Mouse (Mus musculus) embryonic facial prominence, embryonic 10.5 days (tissue): ENCODE results near the gene Epha10. TPM values are rescaled to one million over a fixed set of nuclear protein-coding genes. Genes with fewer than 3 reads are reported as not detected.

ENCODE experiments used
- DNase-seq: peaks from one replicate; pipeline ENCODE4 v3.0.0-alpha.2; 2017; ENCODE audit warnings: low spot score
- H3K27ac ChIP-seq: fragments of 300-500 bp; sonication (generic); replicated peaks from 2 replicates; pipeline ENCODE4 v1.5.1; 2016; ENCODE audit warnings: mild to moderate bottlenecking
- H3K27me3 ChIP-seq: fragments of 300-500 bp; sonication (generic); replicated peaks from 2 replicates; pipeline ENCODE4 v1.6.1; 2016; ENCODE audit warnings: low read depth, mild to moderate bottlenecking; ENCODE audit not compliant: poor library complexity, severe bottlenecking
- H3K36me3 ChIP-seq: fragments of 300-500 bp; sonication (generic); replicated peaks from 2 replicates; pipeline ENCODE4 v1.6.1; 2016; ENCODE audit warnings: mild to moderate bottlenecking, moderate library complexity
- H3K4me1 ChIP-seq: fragments of 300-500 bp; sonication (generic); 2 replicates; pipeline ENCODE4 v1.6.1; 2016
- H3K4me3 ChIP-seq: fragments of 300-500 bp; sonication (generic); 2 replicates; pipeline ENCODE4 v1.5.1; 2016; ENCODE audit warnings: mild to moderate bottlenecking, moderate library complexity
- H3K9me3 ChIP-seq: fragments of 300-500 bp; sonication (generic); 2 replicates; pipeline ENCODE4 v1.6.1; 2016; ENCODE audit warnings: mild to moderate bottlenecking
- WGBS: fragments of 180-500 bp; shearing (Covaris S2); methylation state at CpG from one replicate; pipeline ENCODE4 v1.1.7; 2016; 5-methylcytosine and 5-hydroxymethylcytosine counted together
- polyA plus RNA-seq: library from polyadenylated mRNA; unstranded; fragments of >200 nt; fragmentation: Nextera tagmentation; extraction: Ambion mirVana; gene quantifications from 2 replicates; pipeline ENCODE4 v1.2.1, GENCODE M21; 2016

Epha10 gene
- polyA plus RNA-seq, 1 experiment from 2014 or later, result 1.6 TPM

GRCm38 (mm10) chr4:124861283-124862188, 19.2 kb upstream of the Epha10 start, which contains the start of gene Maneal:
Gene Maneal (minus strand): TSS chr4:124862171.
- peak; percentile 32 for DNase-seq
- Histone ChIP-seq H3K4me3 (peak within 1 kb of the TSS; percentile 70), H3K4me1 (peaks cover 18% of the 10 kb centered on the region), H3K27ac (peak within 1 kb of the TSS; percentile 77), H3K27me3 (peaks cover 40% of the 10 kb centered on the region), H3K36me3 (peaks cover 12% of the 10 kb centered on the region), H3K9me3 (no peaks in the 10 kb centered on the region)
- WGBS, result 4% methylated on average over 77 of the region's 77 CpGs

DNA sequence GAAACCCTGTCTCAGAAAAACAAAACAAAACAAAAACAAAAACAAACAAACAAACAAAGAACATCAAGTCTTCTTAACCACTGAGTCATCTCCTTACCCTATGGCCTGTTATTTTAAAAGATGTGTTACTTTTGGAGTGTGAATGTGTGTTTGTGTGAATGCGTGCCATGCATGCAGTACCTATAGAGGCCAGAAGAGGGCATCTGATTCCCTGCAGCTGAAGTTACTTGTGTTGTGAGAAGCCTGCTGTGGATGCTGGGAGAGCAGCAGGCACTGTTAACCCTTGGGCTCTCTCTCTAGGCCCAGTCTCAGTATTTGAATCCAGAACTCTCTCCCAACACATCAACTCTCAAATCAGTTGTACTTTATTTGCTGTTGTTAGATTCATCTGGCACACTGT, 8.0 kb upstream of the Epha10 start:
- no peaks in the 10 kb centered on the region for H3K27me3 ChIP-seq
- WGBS, result 88% methylated on average over 1 of the region's 1 CpGs
- no peak for DNase-seq
- H3K4me3 ChIP-seq, result no peak overlapping the region
- no peaks in the 10 kb centered on the region for H3K4me1 ChIP-seq
- no peaks in the 10 kb centered on the region for H3K36me3 ChIP-seq
- 0 out of 2 replicates have a peak, but pooled peaks cover 6% of the 10 kb centered on the region for H3K9me3 ChIP-seq
- H3K27ac ChIP-seq, result no peak overlapping the region

DNA sequence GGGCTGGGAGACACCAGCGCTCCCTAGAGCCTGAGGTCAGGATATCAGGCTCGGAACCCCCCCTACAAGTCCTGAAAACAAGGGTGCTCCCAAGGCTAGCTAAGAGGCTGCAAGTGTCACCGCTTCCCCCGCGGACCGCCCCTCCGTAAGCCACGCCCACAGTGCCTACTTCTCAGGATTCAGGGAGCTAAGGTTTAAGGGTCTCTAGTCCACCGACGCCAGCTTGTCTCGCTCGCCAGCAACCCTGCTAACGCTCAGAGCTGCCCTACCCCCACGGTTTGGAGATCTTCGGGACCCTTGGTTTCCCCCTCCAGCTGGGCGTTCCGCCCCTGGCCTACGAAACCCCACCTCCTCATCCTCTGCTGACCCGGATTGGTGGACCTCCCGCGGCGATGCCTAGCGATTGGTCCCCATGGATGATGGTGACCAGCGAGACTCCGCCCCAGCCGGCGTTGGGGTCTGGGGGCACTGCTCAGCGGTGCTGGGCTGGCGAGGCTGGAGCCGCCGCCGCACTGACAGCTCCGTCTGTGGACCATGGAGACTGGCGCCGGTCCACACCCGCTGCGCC, 726 bp downstream of the Epha10 start:
- peak; percentile 90 for DNase-seq
- Histone ChIP-seq H3K27me3 (peaks cover 80% of the 10 kb centered on the region), H3K36me3 (no peaks in the 10 kb centered on the region), H3K4me1 (peaks cover 30% of the 10 kb centered on the region), H3K9me3 (peaks cover 5% of the 10 kb centered on the region; the same call in 1 of the 2 replicates), H3K27ac (no peak overlapping the region), H3K4me3 (peak overlapping the region; percentile 62)
- under 1% methylated on average over 37 of the region's 37 CpGs for WGBS

DNA sequence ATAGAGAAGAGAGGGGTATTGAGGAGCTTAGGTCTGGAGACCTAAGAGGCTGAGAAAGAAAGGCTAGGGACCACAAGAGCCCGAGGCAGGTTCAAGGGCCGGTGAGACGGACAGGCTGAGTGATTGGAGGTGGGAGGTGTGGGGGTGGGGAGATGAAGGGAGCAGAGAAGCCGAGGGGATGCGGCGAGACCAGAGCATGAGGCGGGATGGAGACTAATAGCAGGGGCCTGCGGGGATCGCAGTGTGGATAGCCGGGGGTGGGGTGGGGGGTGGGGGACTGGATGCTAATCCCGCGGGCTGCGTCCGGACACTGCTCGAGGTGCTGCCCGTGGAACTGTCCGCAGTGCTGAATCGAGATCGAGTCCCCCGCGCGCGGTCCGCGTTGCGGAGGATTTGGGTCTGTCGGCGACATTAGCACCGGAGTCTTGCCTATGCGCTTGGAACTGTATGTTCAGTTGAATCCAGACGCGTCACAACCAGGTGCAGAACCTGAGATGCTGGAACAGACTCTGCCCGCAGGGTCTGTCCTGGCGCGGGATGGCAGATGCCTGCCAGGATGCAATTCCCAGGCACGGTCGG, 1.5 kb downstream of the Epha10 start:
- Histone ChIP-seq H3K9me3 (peaks cover 5% of the 10 kb centered on the region; the same call in 1 of the 2 replicates), H3K27ac (no peak overlapping the region), H3K27me3 (peaks cover 86% of the 10 kb centered on the region), H3K4me3 (peak overlapping the region; percentile 62), H3K36me3 (no peaks in the 10 kb centered on the region), H3K4me1 (peaks cover 30% of the 10 kb centered on the region)
- peak; percentile 80 for DNase-seq
- WGBS, result under 1% methylated on average over 37 of the region's 37 CpGs

DNA sequence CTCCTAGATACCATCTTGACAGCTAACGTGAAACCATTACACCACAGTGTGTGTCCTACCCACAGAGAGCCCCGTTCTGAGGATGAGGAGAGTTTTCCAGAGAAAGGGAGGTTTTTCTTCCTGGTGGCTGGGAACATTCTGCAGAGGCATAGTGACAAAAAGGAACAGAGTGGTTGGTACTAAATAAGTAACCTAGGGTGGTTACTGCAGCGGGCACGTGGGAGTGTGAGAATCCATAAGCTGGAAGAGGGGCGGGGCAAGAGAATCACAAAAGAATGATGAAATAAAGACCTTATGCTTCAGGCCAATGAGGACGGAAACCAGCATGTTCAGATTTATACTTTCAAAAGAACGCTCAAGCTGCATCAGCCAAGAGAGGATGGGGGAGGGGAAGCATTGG, 8.0 kb downstream of the Epha10 start:
- Histone ChIP-seq H3K27ac (no peak overlapping the region), H3K4me1 (peaks cover 5% of the 10 kb centered on the region; the same call in 1 of the 2 replicates), H3K4me3 (no peak overlapping the region), H3K9me3 (no peaks in the 10 kb centered on the region), H3K27me3 (peaks cover 88% of the 10 kb centered on the region), H3K36me3 (no peaks in the 10 kb centered on the region)
- no peak for DNase-seq
- 78% methylated on average over 7 of the region's 7 CpGs for WGBS

- H3K36me3 ChIP-seq, result no peaks in the 10 kb centered on the region
- no peak overlapping the region for H3K27ac ChIP-seq
- H3K4me1 ChIP-seq, result peaks cover 17% of the 10 kb centered on the region
- H3K4me3 ChIP-seq, result no peak overlapping the region
- H3K27me3 ChIP-seq, result peaks cover 88% of the 10 kb centered on the region
- H3K9me3 ChIP-seq, result no peaks in the 10 kb centered on the region
- 89% methylated on average over 2 of the region's 2 CpGs for WGBS
- no peak for DNase-seq
Observed at GRCm38 (mm10) chr4:124889935-124890334, 9.2 kb downstream of the Epha10 start.

DNA sequence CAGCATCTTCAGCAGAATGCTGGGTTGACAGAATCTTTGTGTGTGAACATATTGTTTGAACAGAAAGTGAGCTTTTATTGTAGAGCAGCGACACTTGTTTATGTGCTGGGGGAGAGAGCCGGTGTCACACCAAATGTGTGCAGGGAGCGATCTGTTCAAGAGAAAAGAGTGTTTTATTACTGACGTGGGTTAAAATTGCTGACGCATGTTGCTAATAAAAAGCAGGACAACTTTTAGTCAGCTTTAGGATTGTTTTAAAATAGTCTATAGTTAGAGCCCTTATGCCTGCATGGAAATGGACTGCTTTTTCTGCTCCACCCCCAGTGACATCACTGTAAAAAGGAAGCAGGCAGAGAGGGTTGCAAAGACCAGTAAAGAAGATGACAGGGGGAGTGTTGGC, 10.1 kb downstream of the Epha10 start:
- H3K4me3 ChIP-seq, result no peak overlapping the region
- H3K4me1 ChIP-seq, result peaks cover 21% of the 10 kb centered on the region
- H3K36me3 ChIP-seq, result no peaks in the 10 kb centered on the region
- 78% methylated on average over 5 of the region's 5 CpGs for WGBS
- H3K27me3 ChIP-seq, result peaks cover 88% of the 10 kb centered on the region
- H3K9me3 ChIP-seq, result no peaks in the 10 kb centered on the region
- no peak overlapping the region for H3K27ac ChIP-seq
- DNase-seq, result no peak

GRCm38 (mm10) chr4:124893769-124894168, 13.1 kb downstream of the Epha10 start:
- Histone ChIP-seq H3K27ac (no peak overlapping the region), H3K36me3 (no peaks in the 10 kb centered on the region), H3K4me1 (peaks cover 27% of the 10 kb centered on the region), H3K9me3 (no peaks in the 10 kb centered on the region), H3K4me3 (no peak overlapping the region; the same call in 1 of the 2 replicates), H3K27me3 (peaks cover 91% of the 10 kb centered on the region)
- no peak for DNase-seq
- 27% methylated on average over 6 of the region's 6 CpGs for WGBS

DNA sequence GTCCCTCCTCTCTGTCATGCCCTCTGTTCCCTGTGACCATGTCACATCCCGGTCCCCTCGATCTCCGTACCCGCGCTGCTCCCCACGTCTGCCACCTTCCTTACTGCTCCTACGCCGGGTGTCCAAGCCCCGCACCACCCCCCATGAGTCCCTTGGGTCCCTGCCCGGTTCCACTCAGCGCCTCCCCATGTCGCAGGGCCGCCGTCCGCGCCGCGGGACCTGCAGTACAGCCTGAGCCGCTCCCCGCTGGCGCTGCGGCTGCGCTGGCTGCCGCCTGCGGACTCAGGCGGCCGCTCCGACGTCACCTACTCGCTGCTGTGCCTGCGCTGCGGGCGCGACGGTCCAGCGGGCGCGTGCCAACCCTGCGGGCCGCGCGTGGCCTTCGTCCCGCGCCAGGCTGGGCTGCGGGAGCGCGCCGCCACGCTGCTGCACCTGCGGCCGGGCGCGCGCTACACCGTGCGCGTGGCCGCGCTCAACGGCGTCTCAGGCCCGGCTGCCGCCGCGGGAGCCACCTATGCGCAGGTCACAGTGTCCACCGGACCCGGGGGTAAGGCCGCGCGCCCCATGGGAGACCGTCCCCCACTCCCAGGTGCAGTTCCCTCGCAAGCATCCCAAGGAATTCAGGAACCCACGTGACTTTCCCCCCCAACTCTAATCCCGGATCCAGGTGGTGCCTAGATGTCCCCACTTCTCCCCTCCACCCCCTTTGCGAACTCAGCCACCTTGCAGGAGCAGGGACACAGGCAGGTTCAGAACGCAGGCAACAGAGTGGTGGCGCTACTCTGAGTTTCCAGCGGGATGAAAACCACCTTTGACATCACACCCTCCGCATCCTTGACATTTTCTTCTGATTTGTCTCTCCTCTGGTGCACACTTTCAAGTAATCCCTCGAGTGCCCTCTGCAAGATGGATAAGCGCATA, 14.1 kb downstream of the Epha10 start:
- H3K36me3 ChIP-seq, result no peaks in the 10 kb centered on the region
- peaks cover 37% of the 10 kb centered on the region for H3K4me1 ChIP-seq
- H3K4me3 ChIP-seq, result peak overlapping the region; percentile 56
- peaks cover 95% of the 10 kb centered on the region for H3K27me3 ChIP-seq
- WGBS, result 2% methylated on average over 83 of the region's 83 CpGs
- peak; percentile 52 for DNase-seq
- H3K9me3 ChIP-seq, result no peaks in the 10 kb centered on the region
- peak overlapping the region; percentile 7; the same call in 1 of the 2 replicates for H3K27ac ChIP-seq

DNA sequence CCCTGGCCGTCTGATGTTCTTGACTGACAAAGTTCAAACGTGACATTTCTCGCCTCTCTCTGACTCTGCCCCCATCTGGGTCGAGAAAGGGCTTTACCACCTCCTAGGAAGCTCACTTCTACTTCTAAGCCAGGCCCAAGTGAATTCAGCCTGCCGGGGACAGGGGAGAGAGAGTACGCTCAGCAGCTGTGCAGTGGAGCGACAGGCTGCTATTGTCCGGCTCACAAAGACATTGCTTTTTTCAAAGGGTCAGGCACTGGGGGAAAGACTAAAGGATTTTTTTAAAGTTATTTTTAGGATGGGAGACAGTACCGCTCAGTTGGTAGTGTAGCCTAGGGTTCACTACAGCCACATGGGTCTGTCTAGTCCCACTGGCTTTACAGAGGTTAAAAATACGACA, 17.7 kb downstream of the Epha10 start:
- H3K4me3 ChIP-seq, result no peak overlapping the region
- H3K36me3 ChIP-seq, result no peaks in the 10 kb centered on the region
- H3K27me3 ChIP-seq, result peaks cover 82% of the 10 kb centered on the region
- H3K27ac ChIP-seq, result no peak overlapping the region
- DNase-seq, result no peak
- H3K4me1 ChIP-seq, result peaks cover 38% of the 10 kb centered on the region
- WGBS, result 35% methylated on average over 10 of the region's 10 CpGs
- no peaks in the 10 kb centered on the region for H3K9me3 ChIP-seq

DNA sequence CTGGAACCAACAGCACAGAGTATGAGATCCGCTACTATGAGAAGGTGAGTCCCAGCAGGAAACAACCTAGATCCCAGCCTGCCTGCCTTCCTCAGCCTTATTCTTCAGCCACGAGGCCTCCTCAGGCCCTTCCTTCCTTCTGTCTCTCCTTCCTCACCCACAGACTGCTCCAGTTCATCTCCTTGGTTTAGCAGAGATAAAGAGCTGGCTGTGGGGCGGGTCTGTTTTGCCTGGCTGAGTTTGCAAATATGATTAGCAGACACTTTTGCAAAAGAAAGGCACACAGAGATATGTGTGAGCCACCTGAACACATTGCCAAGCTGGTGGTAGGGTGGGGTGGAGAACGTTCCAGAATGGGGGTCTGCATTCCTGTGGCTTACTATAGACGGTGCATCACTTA, 19.2 kb downstream of the Epha10 start:
- Histone ChIP-seq H3K4me3 (no peak overlapping the region), H3K27me3 (peaks cover 80% of the 10 kb centered on the region), H3K36me3 (no peaks in the 10 kb centered on the region), H3K4me1 (peaks cover 23% of the 10 kb centered on the region), H3K9me3 (no peaks in the 10 kb centered on the region), H3K27ac (no peak overlapping the region)
- no peak for DNase-seq
- WGBS, result 69% methylated on average over 5 of the region's 5 CpGs

DNA sequence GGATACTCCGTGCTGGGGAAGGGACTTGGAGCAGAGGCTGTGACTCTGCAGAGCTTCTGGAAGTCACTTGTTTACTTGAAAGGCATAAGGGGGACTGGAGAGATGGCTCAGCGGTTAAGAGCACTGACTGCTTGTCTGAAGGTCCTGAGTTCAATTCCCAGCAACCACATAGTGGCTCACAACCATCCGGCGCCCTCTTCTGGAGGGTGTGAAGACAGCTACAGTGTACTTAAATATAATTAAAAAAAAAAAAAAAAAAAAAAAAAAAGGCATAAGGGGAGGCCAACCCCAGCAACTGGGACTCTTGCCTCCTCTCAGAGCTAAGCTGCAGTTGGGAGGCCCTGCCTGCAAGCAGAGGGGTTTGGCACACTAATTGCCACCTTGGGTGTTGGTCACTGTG, 24.7 kb downstream of the Epha10 start:
- peaks cover 17% of the 10 kb centered on the region for H3K4me1 ChIP-seq
- no peak overlapping the region for H3K4me3 ChIP-seq
- no peaks in the 10 kb centered on the region for H3K9me3 ChIP-seq
- H3K27me3 ChIP-seq, result peaks cover 28% of the 10 kb centered on the region
- no peak for DNase-seq
- H3K36me3 ChIP-seq, result no peaks in the 10 kb centered on the region
- 65% methylated on average over 4 of the region's 4 CpGs for WGBS
- 0 out of 2 replicates have a peak overlapping the region, but pooled peaks have one; percentile 83 for H3K27ac ChIP-seq
